Mouse (Mus musculus) effector memory CD4-positive, alpha-beta T cell, adult 7 months (primary cell): ENCODE data around the gene Vmn1r3. TPM values are rescaled to one million over a fixed set of nuclear protein-coding genes. Genes with fewer than 3 reads are reported as not detected.

ENCODE experiments used
- polyA plus RNA-seq: library from polyadenylated mRNA; unstranded; fragments of 100-300 nt; shearing (Covaris generic); gene quantifications from one replicate; pipeline ENCODE4 v1.2.1, GENCODE M21; 2017

The Vmn1r3 gene
- polyA plus RNA-seq, result not detected

DNA sequence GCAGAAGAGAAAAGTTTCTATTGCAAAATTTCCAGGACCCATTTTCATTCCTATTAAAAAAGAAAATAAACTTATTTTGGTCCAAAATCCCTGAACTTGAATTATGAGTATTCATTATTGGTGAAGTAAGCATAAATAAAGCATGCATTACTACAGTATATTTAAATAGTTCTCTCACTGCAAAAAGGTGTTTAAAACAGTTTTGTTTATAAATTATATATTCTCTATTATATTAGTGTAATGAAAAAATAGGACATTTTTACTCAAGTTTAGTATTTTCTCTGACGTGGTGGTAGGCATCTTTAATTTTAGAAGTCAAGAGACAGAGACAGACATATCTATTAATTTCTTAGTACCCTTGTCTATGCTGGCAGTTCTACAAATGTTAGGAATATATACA, at the start of gene Vmn1r3:
Gene Vmn1r3 (minus strand): TSS at position 101 of the 400 bp plus-strand sequence.

DNA sequence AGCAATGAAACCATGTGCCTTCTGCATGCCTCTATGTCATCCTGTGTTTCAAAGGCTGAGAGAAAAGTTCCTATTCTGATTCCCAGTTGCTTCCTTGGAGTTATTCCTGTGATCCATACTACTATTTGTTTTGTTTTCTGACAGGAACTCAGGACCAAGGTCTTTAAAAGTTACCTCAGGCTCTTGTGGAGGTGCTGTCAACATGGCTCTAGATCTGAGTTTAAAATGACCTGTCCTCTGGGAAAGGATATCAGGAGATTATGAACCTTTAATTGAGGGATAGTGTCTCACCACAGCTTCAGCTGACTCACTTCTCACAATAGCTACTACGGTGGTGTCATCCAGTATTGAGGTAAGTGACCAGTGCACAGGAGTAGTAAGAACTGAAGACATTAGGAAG, 18.1 kb downstream of the Vmn1r3 start, which contains the start of gene Vmn1r2:
Gene Vmn1r2 (plus strand): TSS at position 301 of the 400 bp plus-strand sequence.

Other genes with a start within 250 kb of the Vmn1r3 start
- gene Vmn1r2, start 18.0 kb downstream of the Vmn1r3 start, polyA plus RNA-seq, result not detected